Mouse (Mus musculus): ENCODE data around the gene Gnaz.
A peak's percentile ranks its signal among the peaks of the same experiment; 100 is the strongest.

Gnaz gene

GRCm38 (mm10) chr10:74966850-74967451 lies at the start of gene Gnaz:
Gene Gnaz, plus strand, starts transcription at chr10:74967177.
- peak; percentile 88 for DNase-seq (ENCODE audit: low read depth)

DNA sequence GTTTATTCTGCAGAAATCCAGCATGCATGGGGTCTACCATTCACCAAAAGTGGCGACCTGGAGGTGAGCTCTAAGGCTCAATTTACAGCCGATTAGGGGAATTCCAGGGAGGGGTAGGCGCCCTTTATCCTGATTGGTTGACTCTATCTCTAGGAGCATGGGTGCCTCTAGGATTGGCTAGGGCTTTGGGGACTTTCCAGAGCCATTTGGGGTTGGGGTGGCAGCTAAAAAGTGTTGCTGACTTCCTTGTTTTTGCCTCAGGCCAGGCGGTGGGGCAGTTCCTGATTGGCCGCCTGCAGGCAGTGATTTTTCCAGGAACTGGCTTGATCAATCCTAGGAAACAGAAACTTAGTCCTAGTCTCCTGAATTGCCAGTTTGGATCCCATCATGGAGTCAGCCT lies 47.7 kb upstream of the Gnaz start:
- DNase-seq (ENCODE audit: low read depth): peak; percentile 62

- peak; percentile 81 for DNase-seq (ENCODE audit: low read depth)
These were observed 46.0 kb upstream of the Gnaz start for GRCm38 (mm10) chr10:74920853-74921567.

DNA sequence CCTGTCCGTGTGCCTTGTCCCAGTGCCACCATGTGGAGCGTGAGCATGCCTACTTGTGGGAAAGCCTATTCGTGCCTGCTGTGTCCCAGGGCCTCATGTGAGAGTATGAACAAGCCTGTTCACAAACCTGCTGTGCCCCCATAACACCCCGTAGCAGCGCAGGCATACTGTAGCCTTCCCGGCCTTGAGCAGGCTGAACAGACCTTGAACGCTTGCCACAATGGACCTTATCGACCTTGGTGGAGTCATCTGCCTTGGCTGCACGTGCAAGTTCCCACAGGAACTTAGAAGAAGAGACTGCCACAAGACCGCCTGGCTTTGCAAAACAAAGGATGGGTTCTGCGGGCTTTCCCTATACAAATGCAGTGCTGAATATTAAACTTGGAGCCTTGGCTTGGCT lies 45.4 kb upstream of the Gnaz start:
- no peak for DNase-seq (ENCODE audit: low read depth)

DNA sequence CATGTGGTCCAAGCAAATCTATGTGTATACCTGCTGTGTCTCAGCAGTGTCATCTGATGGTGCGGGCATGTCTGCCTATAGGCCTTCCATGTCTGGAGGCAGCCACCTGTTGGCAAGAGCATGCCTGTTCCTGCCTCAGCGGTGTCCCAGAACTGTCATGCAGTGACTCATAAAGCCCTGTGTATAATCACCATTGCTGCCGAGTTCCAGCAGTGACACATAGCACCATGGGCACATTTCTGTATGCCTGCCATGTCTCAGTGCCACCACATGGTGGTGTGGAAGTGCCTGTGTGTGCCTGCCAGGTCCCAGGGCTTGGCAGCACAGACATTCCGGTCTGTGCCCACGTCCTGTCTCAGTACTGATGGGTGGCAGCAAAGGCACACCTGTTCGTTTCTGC lies 44.2 kb upstream of the Gnaz start:
- DNase-seq (ENCODE audit: low read depth): peak; percentile 54

- no peak for DNase-seq (ENCODE audit: low read depth)
These were observed 42.7 kb upstream of the Gnaz start for GRCm38 (mm10) chr10:74924274-74924673.

- peak; percentile 62 for DNase-seq (ENCODE audit: low read depth)
These were observed 41.7 kb upstream of the Gnaz start for GRCm38 (mm10) chr10:74925324-74925723.

- no peak for DNase-seq (ENCODE audit: low read depth)
These were observed 38.7 kb upstream of the Gnaz start for GRCm38 (mm10) chr10:74928276-74928675.

DNA sequence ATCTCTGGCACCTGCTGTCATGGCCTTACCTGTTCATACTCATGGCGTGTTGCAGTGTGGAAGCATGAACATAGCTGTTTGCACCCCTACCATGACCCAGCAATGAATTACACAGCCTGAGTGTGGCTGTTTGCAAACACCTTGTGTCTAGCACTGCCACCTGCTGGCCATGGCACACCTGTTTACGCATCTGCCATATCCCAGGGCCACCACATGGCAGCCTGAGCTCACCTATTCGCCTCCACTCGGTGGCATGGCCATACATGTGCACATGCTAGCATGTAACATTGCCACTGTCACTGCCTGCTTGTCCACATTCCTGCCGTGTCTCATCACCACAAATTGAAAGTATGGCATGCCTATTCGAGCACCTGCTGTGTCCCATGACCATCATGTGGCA lies 37.4 kb upstream of the Gnaz start:
- peak; percentile 48 for DNase-seq (ENCODE audit: low read depth)

- DNase-seq (ENCODE audit: low read depth): no peak
These were observed 36.4 kb upstream of the Gnaz start for GRCm38 (mm10) chr10:74930541-74930940.

- no peak for DNase-seq (ENCODE audit: low read depth)
These were observed 35.3 kb upstream of the Gnaz start for GRCm38 (mm10) chr10:74931631-74932030.

- no peak for DNase-seq (ENCODE audit: low read depth)
These were observed 34.5 kb upstream of the Gnaz start for GRCm38 (mm10) chr10:74932487-74932886.

- no peak for DNase-seq (ENCODE audit: low read depth)
These were observed 33.3 kb upstream of the Gnaz start for GRCm38 (mm10) chr10:74933548-74934190.

DNA sequence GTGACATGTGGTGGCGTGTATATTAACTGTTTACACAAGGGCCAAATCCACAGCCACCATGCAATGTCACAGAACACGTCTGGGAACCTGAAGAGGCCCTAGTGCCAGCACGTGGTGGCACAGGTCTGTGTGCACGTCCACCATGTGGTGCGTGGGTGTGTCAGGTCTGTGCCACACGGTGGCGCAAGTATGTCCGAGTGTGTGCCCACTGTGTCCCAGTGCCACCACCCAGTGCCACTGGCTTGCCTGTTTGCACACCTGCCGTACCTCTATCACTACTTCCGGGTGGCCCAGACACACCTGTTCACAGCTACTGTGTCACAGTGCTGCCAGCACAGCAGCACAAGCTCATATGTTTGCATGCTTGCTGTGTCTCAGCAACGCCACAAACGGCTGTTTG lies 32.5 kb upstream of the Gnaz start:
- DNase-seq (ENCODE audit: low read depth): no peak

DNA sequence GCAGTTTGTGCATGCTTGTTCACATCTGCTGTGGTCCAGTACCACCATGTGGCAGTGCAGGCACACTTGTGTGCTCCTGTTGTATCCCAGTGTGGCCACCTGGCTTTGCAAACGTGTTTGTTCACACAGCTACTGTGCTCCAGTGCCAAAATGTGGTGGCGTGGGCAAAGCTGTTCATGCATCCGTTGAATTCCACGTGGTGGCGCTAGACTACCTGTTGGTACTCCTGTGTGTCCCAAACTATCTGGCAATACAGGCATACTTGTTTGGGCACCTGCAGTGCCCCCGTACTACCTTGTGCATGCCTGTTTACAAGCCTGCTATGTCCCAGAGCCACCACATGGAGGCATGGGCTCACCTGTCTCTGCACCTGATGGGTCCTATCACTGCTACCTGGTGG lies 32.0 kb upstream of the Gnaz start:
- no peak for DNase-seq (ENCODE audit: low read depth)

- DNase-seq (ENCODE audit: low read depth): no peak
These were observed 29.8 kb upstream of the Gnaz start for GRCm38 (mm10) chr10:74937003-74937790.

GRCm38 (mm10) chr10:74938410-74938809 lies 28.6 kb upstream of the Gnaz start:
- no peak for DNase-seq (ENCODE audit: low read depth)

- no peak for DNase-seq (ENCODE audit: low read depth)
These were observed 27.7 kb upstream of the Gnaz start for GRCm38 (mm10) chr10:74939300-74939699.

DNA sequence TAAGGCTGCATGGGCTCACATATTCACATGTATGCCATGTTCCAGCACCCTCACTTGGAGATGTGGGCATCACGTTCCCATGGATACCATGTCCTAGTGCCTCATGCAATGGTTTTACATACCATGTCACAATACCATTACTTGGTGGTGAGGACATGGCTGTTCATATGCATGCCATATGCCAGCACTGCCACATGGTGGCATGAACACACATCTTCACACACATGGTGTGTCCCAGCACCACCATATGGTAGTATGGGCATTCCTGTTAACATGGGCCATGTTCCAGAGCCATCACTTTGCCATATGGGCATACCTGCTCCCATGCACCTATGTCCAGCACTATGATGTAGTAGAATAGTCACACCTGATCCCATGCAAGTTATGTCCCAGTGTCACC lies 26.2 kb upstream of the Gnaz start:
- no peak for DNase-seq (ENCODE audit: low read depth)

DNA sequence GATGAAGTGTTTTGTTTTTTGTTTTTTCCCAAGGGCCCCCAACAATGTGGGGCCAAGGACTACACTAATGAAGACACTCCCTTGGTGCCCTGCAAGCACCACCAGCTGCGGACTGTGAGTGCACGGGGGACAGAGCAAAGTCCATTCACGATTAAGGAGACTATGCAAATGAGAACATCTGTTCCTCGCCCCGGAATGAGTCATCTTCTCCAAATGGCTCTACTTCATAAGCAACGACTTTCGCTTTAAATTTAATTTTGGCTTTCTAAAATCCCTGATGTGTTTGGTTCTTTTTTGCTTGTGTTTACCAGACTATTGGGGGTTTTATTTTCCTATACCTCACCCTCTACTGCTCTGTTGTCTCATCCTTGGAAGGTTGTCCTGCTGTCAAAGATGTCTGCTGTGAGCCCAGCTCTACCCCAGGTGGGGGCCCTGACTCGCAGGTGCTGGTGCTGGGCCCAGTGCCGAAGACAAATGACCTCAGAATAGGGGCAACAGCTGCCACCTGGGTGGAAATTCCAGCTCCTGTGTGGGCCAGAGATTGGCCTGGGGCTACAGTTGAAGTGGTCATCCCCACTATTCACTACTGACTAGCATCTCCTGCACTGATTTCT lies 14.0 kb upstream of the Gnaz start:
- no peak for DNase-seq (ENCODE audit: low read depth)

- DNase-seq (ENCODE audit: low read depth): no peak
These were observed 2.6 kb upstream of the Gnaz start for GRCm38 (mm10) chr10:74964380-74964779.

- no peak for DNase-seq (ENCODE audit: low read depth)
These were observed 782 bp downstream of the Gnaz start for GRCm38 (mm10) chr10:74967651-74968267.

Data from induced T-regulatory cell, adult 2 months (primary cell).